In the genomic region with DNA sequence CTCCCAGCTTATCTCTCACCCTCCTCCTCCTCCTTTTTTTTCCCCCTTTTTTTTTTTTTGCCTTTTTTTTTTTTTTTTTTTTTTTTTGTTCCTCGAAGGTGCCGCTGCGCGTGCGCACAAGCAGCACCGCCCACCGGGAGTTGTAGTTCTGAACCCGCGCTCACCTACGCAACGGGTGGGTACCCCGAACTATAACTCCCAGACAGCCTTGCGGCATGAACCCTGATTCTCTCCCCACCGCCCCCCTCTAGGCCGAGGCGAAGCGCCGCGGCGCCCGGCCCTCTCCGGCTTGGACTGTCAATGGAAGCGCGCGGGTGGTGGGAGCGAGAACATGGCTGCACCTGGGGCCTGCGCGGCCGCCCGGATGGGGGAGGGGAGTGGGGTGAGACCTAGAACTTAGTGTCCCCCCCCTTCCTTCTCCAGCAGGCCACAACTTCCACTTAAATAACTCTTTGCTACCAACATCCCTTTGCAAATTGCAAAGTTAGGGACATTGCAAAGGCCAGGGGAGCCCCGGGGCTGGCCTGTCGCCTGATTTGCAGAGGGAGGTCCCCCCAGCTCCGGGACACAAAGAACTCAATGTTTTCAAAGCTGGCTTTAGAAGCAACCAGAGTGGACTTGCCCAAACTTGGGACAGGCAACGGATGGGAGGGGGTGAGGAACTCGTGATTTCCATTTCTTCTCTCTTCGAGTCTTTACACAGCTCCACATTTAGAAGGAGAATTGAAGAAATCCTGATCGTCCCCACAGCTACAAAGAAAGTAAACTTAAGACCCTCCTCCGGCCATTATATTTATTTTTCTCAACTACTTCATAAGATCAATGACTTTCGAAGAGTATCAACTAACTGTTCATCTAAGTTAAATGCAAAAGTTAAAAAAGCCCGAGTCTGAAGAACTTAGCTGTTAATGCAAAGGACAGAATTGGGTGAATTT, we compare ENCODE assay signal across 8 mouse cellular contexts. TPM values are rescaled to one million over a fixed set of nuclear protein-coding genes. Genes with fewer than 3 reads are reported as not detected.
DNase-seq lines count a peak whose midpoint lies in the region; ATAC-seq lines count a peak whose summit lies in the region.

A gene (minus strand): TSS at position 73 of the 935 bp plus-strand sequence.

- H3K27ac ChIP-seq in forebrain, embryonic 14.5 days (ENCODE audit: low read depth, low read length) = peak within 1 kb of the TSS; percentile 99
- H3K27ac ChIP-seq in neural tube, embryonic 15.5 days (replicated peaks) = peak within 1 kb of the TSS; percentile 99

- H3K27me3 ChIP-seq in forebrain, embryonic 14.5 days (replicated peaks; ENCODE audit: control insufficient read depth, insufficient read depth, low read length) = no peaks in the 10 kb centered on the region
- H3K27me3 ChIP-seq in neural tube, embryonic 15.5 days (replicated peaks) = no peaks in the 10 kb centered on the region

- peak; percentile 92 for ATAC-seq in forebrain, embryonic 14.5 days
- ATAC-seq in neural tube, embryonic 15.5 days (ENCODE audit: low FRiP score) = peak; percentile 92

- intact Hi-C loops in heart, postnatal 14 days (cut with DNase I) = loop anchor here (5.0 kb wide), 1 partner anchor 38 kb away; no protein-coding TSS in a partner anchor

- DNase-seq in ES-CJ7 (ENCODE audit: low read depth, low spot score) = peak; percentile 98
- DNase-seq in cerebellum, adult 11 months = peak; percentile 95
- DNase-seq in forebrain, embryonic 14.5 days (ENCODE audit: low spot score) = peak; percentile 99
- DNase-seq in heart, postnatal 14 days = peak; percentile 94
- DNase-seq in layer of hippocampus, adult 11-12 months (ENCODE audit: low spot score) = peak; percentile 97
- DNase-seq in lung, adult 18-20 months = peak; percentile 96 to 97
- peak; percentile 96 for DNase-seq in testis, postnatal 14 days (ENCODE audit: low spot score)

- under 1% methylated on average over 40 of the region's 40 CpGs for WGBS in forebrain, embryonic 14.5 days
- WGBS in neural tube, embryonic 15.5 days = under 1% methylated on average over 40 of the region's 40 CpGs

- no peaks in the 10 kb centered on the region for H3K9me3 ChIP-seq in forebrain, embryonic 14.5 days (replicated peaks; ENCODE audit: control insufficient read depth, low read length)
- no peaks in the 10 kb centered on the region for H3K9me3 ChIP-seq in neural tube, embryonic 15.5 days (replicated peaks)

- H3K4me3 ChIP-seq in forebrain, embryonic 14.5 days (ENCODE audit: low read depth, low read length) = peak within 1 kb of the TSS; percentile 89
- H3K4me3 ChIP-seq in neural tube, embryonic 15.5 days (replicated peaks) = peak within 1 kb of the TSS; percentile 85

- H3K36me3 ChIP-seq in forebrain, embryonic 14.5 days (ENCODE audit: control insufficient read depth, insufficient read depth, low read length) = peaks cover 17% of the 10 kb centered on the region
- H3K36me3 ChIP-seq in neural tube, embryonic 15.5 days = peaks cover 16% of the 10 kb centered on the region

- peak within 1 kb of the TSS; percentile 100 for H3K9ac ChIP-seq in forebrain, embryonic 14.5 days (ENCODE audit: low read length)
- peak within 1 kb of the TSS; percentile 87 for H3K9ac ChIP-seq in neural tube, embryonic 15.5 days (replicated peaks)

- H3K4me1 ChIP-seq in forebrain, embryonic 14.5 days (ENCODE audit: control insufficient read depth, insufficient read depth, low read length) = peaks cover 17% of the 10 kb centered on the region
- peaks cover 48% of the 10 kb centered on the region for H3K4me1 ChIP-seq in neural tube, embryonic 15.5 days

- H3K4me2 ChIP-seq in forebrain, embryonic 14.5 days (ENCODE audit: low read length) = peak within 1 kb of the TSS; percentile 74
- peak within 1 kb of the TSS; percentile 80 for H3K4me2 ChIP-seq in neural tube, embryonic 15.5 days

RNA-seq across cellular contexts. Expression of the gene that starts here (rescaled TPM):
- polyA plus RNA-seq in forebrain, embryonic 14.5 days (2014; fragmentation: Nextera tagmentation; extraction: Ambion mirVana) = 111 and 122 TPM in 2 replicates
- total RNA-seq in heart, postnatal 14 days (2021) = 100 to 1,000 TPM; 188 to 204 TPM
- 136 and 143 TPM in 2 replicates for polyA plus RNA-seq in neural tube, embryonic 15.5 days (2015; fragmentation: Nextera tagmentation; extraction: Ambion mirVana)

Comparison
In these comparisons a context has a peak if more than half of its experiments do, and no peak if none do; other contexts are left out.
1. Peak in every context shown above with its lines: DNase-seq, ATAC-seq, H3K4me3 ChIP-seq and H3K27ac ChIP-seq.